Mouse (Mus musculus): ENCODE measurements around the gene R3hcc1l.

GRCm38 (mm10) chr19:42478303-42478702 is 40.3 kb upstream of the R3hcc1l start:
- TF ChIP-seq POLR2A (IDR thresholded peaks at IDR 0.05; ENCODE audit: low read depth, low read length) = no peak
- TF ChIP-seq CTCF (IDR thresholded peaks at IDR 0.05; ENCODE audit: extremely low read depth, insufficient read length, insufficient replicate concordance, low read depth, low read length) = no peak

Measured in small intestine, adult 2 months (tissue).